Comparison of ENCODE assay signal across 9 mouse cellular contexts in genomic region chr11:73084804-73085231, GRCm38 (mm10). TPM values are rescaled to one million over a fixed set of nuclear protein-coding genes. Genes with fewer than 3 reads are reported as not detected.
DNase-seq lines count a peak whose midpoint lies in the region; ATAC-seq lines count a peak whose summit lies in the region.
"Had no signal": no experiment of that assay in that cellular context is flagged by ENCODE, and none has a peak within 500 bp of the region (broad histone marks: within the 10 kb centered on the region; RNA-seq: fewer than 3 reads in every experiment).

No protein-coding gene starts in this region.

- peak; percentile 72 for ATAC-seq in forebrain, embryonic 13.5 days
- ATAC-seq in forebrain, embryonic 11.5 days (replicated peaks; ENCODE audit: low FRiP score): no peak
- ATAC-seq in inflammation-experienced regulatory T-cells, adult 6 months: no peak
- ATAC-seq in megakaryocyte progenitor cell, adult 5-6 weeks (replicated peaks; ENCODE audit: poor library complexity): no peak

- H3K9ac ChIP-seq in forebrain, embryonic 13.5 days: 0 out of 2 replicates have a peak overlapping the region, but pooled peaks have one; percentile 21
- H3K9ac ChIP-seq in forebrain, embryonic 11.5 days (ENCODE audit: low read length): no peak overlapping the region
- H3K9ac ChIP-seq: embryonic facial prominence, embryonic 12.5 days had no signal

- no peak overlapping the region for H3K4me3 ChIP-seq in forebrain, embryonic 13.5 days
- no peak overlapping the region for H3K4me3 ChIP-seq in forebrain, embryonic 11.5 days (ENCODE audit: low read depth, low read length)
- H3K4me3 ChIP-seq: embryonic facial prominence, embryonic 12.5 days had no signal

- no peaks in the 10 kb centered on the region for H3K27me3 ChIP-seq in forebrain, embryonic 13.5 days
- H3K27me3 ChIP-seq in forebrain, embryonic 11.5 days (ENCODE audit: control insufficient read depth, insufficient read depth, low read length): no peaks in the 10 kb centered on the region
- H3K27me3 ChIP-seq: embryonic facial prominence, embryonic 12.5 days had no signal

- peaks cover 22% of the 10 kb centered on the region for H3K4me1 ChIP-seq in forebrain, embryonic 13.5 days
- H3K4me1 ChIP-seq in forebrain, embryonic 11.5 days (replicated peaks; ENCODE audit: control insufficient read depth, insufficient read depth, low read length): no peaks in the 10 kb centered on the region

- DNase-seq in forebrain, embryonic 11.5 days (ENCODE audit: low spot score): no peak
- DNase-seq in right cerebral cortex, postnatal 4 days: peak; percentile 26
- DNase-seq in right cerebral cortex, postnatal 25 days: no peak
- peak; percentile 80 to 88 for DNase-seq in kidney, postnatal 25 days
- DNase-seq in lung, postnatal 10 days: peak; percentile 40

- 57% methylated on average over 10 of the region's 10 CpGs for WGBS in forebrain, embryonic 13.5 days
- 88% methylated on average over 10 of the region's 10 CpGs for WGBS in forebrain, embryonic 11.5 days

- peaks cover 44% of the 10 kb centered on the region for H3K36me3 ChIP-seq in forebrain, embryonic 13.5 days (ENCODE audit: poor library complexity, severe bottlenecking)
- no peaks in the 10 kb centered on the region for H3K36me3 ChIP-seq in forebrain, embryonic 11.5 days (ENCODE audit: control insufficient read depth, insufficient read depth, low read length)

- H3K27ac ChIP-seq in forebrain, embryonic 13.5 days: peak overlapping the region; percentile 80
- no peak overlapping the region for H3K27ac ChIP-seq in forebrain, embryonic 11.5 days (ENCODE audit: low read depth, low read length)
- H3K27ac ChIP-seq: embryonic facial prominence, embryonic 12.5 days had no signal

- H3K4me2 ChIP-seq in forebrain, embryonic 13.5 days: no peak overlapping the region
- no peak overlapping the region for H3K4me2 ChIP-seq in forebrain, embryonic 11.5 days (ENCODE audit: low read depth, low read length, severe bottlenecking)
- H3K4me2 ChIP-seq: embryonic facial prominence, embryonic 12.5 days had no signal

- no peaks in the 10 kb centered on the region for H3K9me3 ChIP-seq in forebrain, embryonic 13.5 days (replicated peaks)
- no peaks in the 10 kb centered on the region for H3K9me3 ChIP-seq in forebrain, embryonic 11.5 days (ENCODE audit: control insufficient read depth, low read length)
- H3K9me3 ChIP-seq: embryonic facial prominence, embryonic 12.5 days had no signal

RNA-seq across cellular contexts. Expression of gene Itgae, which starts 5.6 kb away (rescaled TPM):
- polyA plus RNA-seq in forebrain, embryonic 13.5 days (2015; fragmentation: Nextera tagmentation; extraction: Ambion mirVana): 0.27 and 0.29 TPM in 2 replicates
- 0.36 and 0.64 TPM in 2 replicates for polyA plus RNA-seq in forebrain, embryonic 11.5 days (2014; fragmentation: Nextera tagmentation; extraction: Ambion mirVana)
- 100 to 1,000 TPM in 2 of 3 experiments, 10 to 100 TPM in 1; 30.7 to 110 (median 101) TPM for polyA plus RNA-seq in inflammation-experienced regulatory T-cells, adult 6 months (2017; shearing (Covaris generic))
- total RNA-seq in megakaryocyte progenitor cell, adult 5-6 weeks (2015): 0.07 TPM in 1 of 2 replicates, not detected in the other
- total RNA-seq in megakaryocyte progenitor cell, adult 5-6 weeks (2017): 0.20 TPM in 1 of 2 replicates, not detected in the other

RNA-seq across cellular contexts. Expression of gene Ncbp3, which starts 37.2 kb away (rescaled TPM):
- 12.8 and 13.4 TPM in 2 replicates for polyA plus RNA-seq in forebrain, embryonic 13.5 days (2015; fragmentation: Nextera tagmentation; extraction: Ambion mirVana)
- 12.6 and 13.2 TPM in 2 replicates for polyA plus RNA-seq in forebrain, embryonic 11.5 days (2014; fragmentation: Nextera tagmentation; extraction: Ambion mirVana)
- 10 to 100 TPM; 12.6 to 21.1 (median 19.4) TPM for polyA plus RNA-seq in inflammation-experienced regulatory T-cells, adult 6 months (2017; shearing (Covaris generic))
- total RNA-seq in megakaryocyte progenitor cell, adult 5-6 weeks (2015): 9.6 and 10.2 TPM in 2 replicates
- total RNA-seq in megakaryocyte progenitor cell, adult 5-6 weeks (2017): 12.7 and 15.1 TPM in 2 replicates

RNA-seq across cellular contexts. Expression of gene Haspin, which starts 53.3 kb away (rescaled TPM):
- polyA plus RNA-seq in forebrain, embryonic 13.5 days (2015; fragmentation: Nextera tagmentation; extraction: Ambion mirVana): 13.0 and 13.1 TPM in 2 replicates
- polyA plus RNA-seq in forebrain, embryonic 11.5 days (2014; fragmentation: Nextera tagmentation; extraction: Ambion mirVana): 22.0 and 23.6 TPM in 2 replicates
- polyA plus RNA-seq in inflammation-experienced regulatory T-cells, adult 6 months (2017; shearing (Covaris generic)): 10 to 100 TPM in 1 of 3 experiments, 1 to 10 TPM in 2; 6.7 to 11.1 (median 8.1) TPM
- 17.2 and 19.0 TPM in 2 replicates for total RNA-seq in megakaryocyte progenitor cell, adult 5-6 weeks (2015)
- 17.7 and 24.1 TPM in 2 replicates for total RNA-seq in megakaryocyte progenitor cell, adult 5-6 weeks (2017)

Comparison
In these comparisons a context has a peak if more than half of its experiments do, and no peak if none do; other contexts are left out.
1. DNase-seq: peak in right cerebral cortex, postnatal 4 days (single experiment), kidney, postnatal 25 days (2 of 2) and lung, postnatal 10 days (single experiment); none in forebrain, embryonic 11.5 days (single experiment) and right cerebral cortex, postnatal 25 days (single experiment).
2. RNA of gene Itgae, which starts 5.6 kb away (polyA plus RNA-seq): 30.7 to 110 TPM in inflammation-experienced regulatory T-cells, adult 6 months; 0.36 to 0.64 TPM in forebrain, embryonic 11.5 days and 0.27 to 0.29 TPM in forebrain, embryonic 13.5 days; every median in the first group is over 10 times any median in the second.